Mouse (Mus musculus): ENCODE results near the gene Ccng2. TPM values are rescaled to one million over a fixed set of nuclear protein-coding genes. Genes with fewer than 3 reads are reported as not detected.

The Ccng2 gene
- polyA plus RNA-seq, 1 experiment from 2014 or later = 51.2 TPM

DNA sequence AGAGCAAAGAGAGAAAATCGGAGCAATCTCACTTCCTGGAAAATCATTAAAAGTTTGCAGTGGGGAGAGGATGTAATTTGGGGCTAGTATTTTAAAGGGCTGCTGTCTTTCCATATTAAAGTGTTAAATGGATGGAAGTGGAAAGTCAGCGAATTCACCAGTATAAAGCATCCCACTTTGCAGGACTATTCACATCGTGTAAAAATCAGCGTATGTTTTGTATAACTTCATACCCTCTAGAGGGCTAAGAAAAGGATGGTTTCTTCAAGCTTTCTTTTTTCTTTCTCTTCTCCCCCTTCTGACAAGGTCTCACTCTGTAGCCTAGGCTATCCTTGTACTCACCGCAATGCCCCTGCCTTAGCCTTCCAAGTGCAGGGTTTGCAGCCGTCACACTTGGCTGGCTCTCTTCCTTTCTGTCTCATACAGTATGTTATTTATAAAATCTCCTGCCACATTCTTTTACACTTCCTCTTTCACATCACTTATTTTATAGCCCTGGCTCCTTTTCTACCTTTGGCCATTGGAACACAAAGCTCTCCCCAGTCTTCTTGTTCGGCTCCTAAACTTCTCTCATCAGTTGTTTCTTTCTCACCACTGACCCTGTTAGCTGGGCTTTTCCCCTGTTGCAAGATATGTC, 1.8 kb upstream of the Ccng2 start:
- no peak for ATAC-seq
- Histone ChIP-seq H3K36me3 (ENCODE audit: insufficient read depth, low read length) (no peaks in the 10 kb centered on the region), H3K27me3 (replicated peaks; ENCODE audit: insufficient read depth, low read length) (no peaks in the 10 kb centered on the region), H3K4me2 (replicated peaks; ENCODE audit: low read depth, low read length) (0 out of 2 replicates have a peak overlapping the region, but pooled peaks have one; percentile 68), H3K9ac (replicated peaks; ENCODE audit: low read depth) (no peak overlapping the region), H3K9me3 (ENCODE audit: low read length) (no peaks in the 10 kb centered on the region), H3K4me1 (ENCODE audit: insufficient read depth, low read depth, low read length) (0 out of 2 replicates have a peak, but pooled peaks cover 3% of the 10 kb centered on the region), H3K4me3 (ENCODE audit: low read depth, low read length) (no peak overlapping the region), H3K27ac (ENCODE audit: low read length) (0 out of 2 replicates have a peak overlapping the region, but pooled peaks have one; percentile 90)
- DNase-seq (ENCODE audit: low spot score) = no peak
- 66% methylated on average over 7 of the region's 7 CpGs for WGBS
- no peak for TF ChIP-seq CTCF (IDR thresholded peaks at IDR 0.05)
- TF ChIP-seq EP300 (IDR thresholded peaks at IDR 0.05) = no peak

- no peak for ATAC-seq
- Histone ChIP-seq H3K9ac (replicated peaks; ENCODE audit: low read depth) (peak overlapping the region; percentile 41), H3K27ac (ENCODE audit: low read length) (peak overlapping the region; percentile 90), H3K27me3 (replicated peaks; ENCODE audit: insufficient read depth, low read length) (no peaks in the 10 kb centered on the region), H3K9me3 (ENCODE audit: low read length) (no peaks in the 10 kb centered on the region), H3K4me1 (ENCODE audit: insufficient read depth, low read depth, low read length) (0 out of 2 replicates have a peak, but pooled peaks cover 3% of the 10 kb centered on the region), H3K4me2 (replicated peaks; ENCODE audit: low read depth, low read length) (peak overlapping the region; percentile 68), H3K4me3 (ENCODE audit: low read depth, low read length) (peak overlapping the region; percentile 100), H3K36me3 (ENCODE audit: insufficient read depth, low read length) (peaks cover 4% of the 10 kb centered on the region; the same call in 1 of the 2 replicates)
- TF ChIP-seq CTCF (IDR thresholded peaks at IDR 0.05) = no peak
- no peak for TF ChIP-seq EP300 (IDR thresholded peaks at IDR 0.05)
- peak; percentile 58 for DNase-seq (ENCODE audit: low spot score)
- WGBS = 42% methylated on average over 13 of the region's 13 CpGs
These were observed 1.1 kb upstream of the Ccng2 start for GRCm38 (mm10) chr5:93265801-93266580.

DNA sequence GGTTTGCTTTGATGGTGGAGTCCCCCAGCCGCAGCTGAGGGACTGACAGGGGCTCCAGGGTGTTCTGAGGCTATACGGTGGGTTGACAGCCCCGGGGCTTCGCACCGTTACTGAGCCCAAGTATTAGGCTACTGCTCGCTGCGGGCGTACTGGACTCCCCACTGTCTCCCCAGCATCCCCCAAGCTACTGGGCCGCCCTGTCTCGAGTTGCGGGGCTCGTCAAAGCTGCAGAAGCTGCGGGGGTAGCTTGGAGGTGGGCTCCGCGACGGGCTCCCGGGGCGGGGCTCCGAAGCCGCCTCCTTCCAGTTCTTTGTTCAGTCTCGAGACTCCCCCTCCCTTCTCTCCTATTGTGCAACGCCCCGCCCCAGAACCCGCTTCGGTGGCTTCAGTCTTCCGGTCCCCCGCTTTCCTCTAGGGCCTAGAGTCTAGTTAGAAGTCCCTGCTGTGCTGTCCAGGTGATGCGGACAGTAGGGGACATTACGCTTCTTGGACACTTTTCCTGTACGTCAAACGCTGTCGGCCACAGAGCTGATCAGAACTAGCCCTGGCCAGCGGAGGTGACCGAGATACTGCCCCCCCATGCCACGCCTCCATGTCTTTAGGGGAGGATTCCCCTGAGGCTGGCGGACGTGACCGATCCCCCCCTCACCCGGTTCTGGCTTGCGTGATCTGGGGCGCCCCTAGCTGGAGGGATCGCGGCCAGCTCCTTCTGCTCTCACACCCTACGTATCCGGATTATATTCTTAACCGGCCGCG, 972 bp downstream of the Ccng2 start:
- peak overlapping the region; percentile 97 for H3K27ac ChIP-seq (ENCODE audit: low read length)
- H3K9ac ChIP-seq (replicated peaks; ENCODE audit: low read depth) = peak overlapping the region; percentile 96
- peaks cover 20% of the 10 kb centered on the region; the same call in 1 of the 2 replicates for H3K36me3 ChIP-seq (ENCODE audit: insufficient read depth, low read length)
- peak; percentile 63 for ATAC-seq
- H3K27me3 ChIP-seq (replicated peaks; ENCODE audit: insufficient read depth, low read length) = no peaks in the 10 kb centered on the region
- H3K4me2 ChIP-seq (replicated peaks; ENCODE audit: low read depth, low read length) = peak overlapping the region; percentile 68
- no peaks in the 10 kb centered on the region for H3K9me3 ChIP-seq (ENCODE audit: low read length)
- 0 out of 2 replicates have a peak, but pooled peaks cover 3% of the 10 kb centered on the region for H3K4me1 ChIP-seq (ENCODE audit: insufficient read depth, low read depth, low read length)
- DNase-seq (ENCODE audit: low spot score) = peak; percentile 96
- under 1% methylated on average over 37 of the region's 48 CpGs for WGBS
- TF ChIP-seq CTCF (IDR thresholded peaks at IDR 0.05) = peak; percentile 68
- TF ChIP-seq EP300 (IDR thresholded peaks at IDR 0.05) = no peak
- peak overlapping the region; percentile 100 for H3K4me3 ChIP-seq (ENCODE audit: low read depth, low read length)

GRCm38 (mm10) chr5:93270095-93270494, 3.0 kb downstream of the Ccng2 start:
- ATAC-seq (no peak), DNase-seq (ENCODE audit: low spot score) (peak; percentile 18)
- H3K36me3 ChIP-seq (ENCODE audit: insufficient read depth, low read length) = peaks cover 38% of the 10 kb centered on the region; the same call in 1 of the 2 replicates
- no peaks in the 10 kb centered on the region for H3K9me3 ChIP-seq (ENCODE audit: low read length)
- no peaks in the 10 kb centered on the region for H3K27me3 ChIP-seq (replicated peaks; ENCODE audit: insufficient read depth, low read length)
- 55% methylated on average over 7 of the region's 7 CpGs for WGBS
- H3K4me3 ChIP-seq (ENCODE audit: low read depth, low read length) = no peak overlapping the region
- no peak overlapping the region for H3K9ac ChIP-seq (replicated peaks; ENCODE audit: low read depth)
- no peak for TF ChIP-seq EP300 (IDR thresholded peaks at IDR 0.05)
- no peak for TF ChIP-seq CTCF (IDR thresholded peaks at IDR 0.05)
- H3K27ac ChIP-seq (ENCODE audit: low read length) = no peak overlapping the region
- 0 out of 2 replicates have a peak, but pooled peaks cover 3% of the 10 kb centered on the region for H3K4me1 ChIP-seq (ENCODE audit: insufficient read depth, low read depth, low read length)
- peak overlapping the region; percentile 68; the same call in 1 of the 2 replicates for H3K4me2 ChIP-seq (replicated peaks; ENCODE audit: low read depth, low read length)

DNA sequence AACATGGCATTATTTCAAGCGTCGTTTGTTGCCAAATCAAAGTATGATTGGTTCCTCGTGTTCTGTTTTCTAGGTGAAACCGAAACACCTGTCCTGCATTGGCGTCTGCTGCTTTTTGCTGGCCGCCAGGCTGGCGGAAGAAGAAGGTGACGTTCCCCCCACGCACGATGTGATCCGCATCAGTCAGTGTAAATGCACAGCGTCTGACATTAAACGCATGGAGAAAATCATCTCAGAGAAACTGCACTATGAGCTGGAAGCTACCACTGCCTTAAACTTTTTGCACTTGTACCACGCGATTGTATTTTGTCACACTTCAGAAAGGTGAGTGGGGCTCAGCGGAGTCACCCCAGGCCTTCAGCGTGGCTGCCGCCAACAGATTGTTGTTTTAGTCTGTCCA, 3.7 kb downstream of the Ccng2 start:
- Histone ChIP-seq H3K27me3 (replicated peaks; ENCODE audit: insufficient read depth, low read length) (no peaks in the 10 kb centered on the region), H3K4me2 (replicated peaks; ENCODE audit: low read depth, low read length) (no peak overlapping the region), H3K9ac (replicated peaks; ENCODE audit: low read depth) (no peak overlapping the region), H3K4me1 (ENCODE audit: insufficient read depth, low read depth, low read length) (0 out of 2 replicates have a peak, but pooled peaks cover 3% of the 10 kb centered on the region), H3K27ac (ENCODE audit: low read length) (no peak overlapping the region), H3K9me3 (ENCODE audit: low read length) (no peaks in the 10 kb centered on the region), H3K4me3 (ENCODE audit: low read depth, low read length) (no peak overlapping the region), H3K36me3 (ENCODE audit: insufficient read depth, low read length) (peaks cover 45% of the 10 kb centered on the region; the same call in 1 of the 2 replicates)
- TF ChIP-seq EP300 (IDR thresholded peaks at IDR 0.05) = no peak
- TF ChIP-seq CTCF (IDR thresholded peaks at IDR 0.05) = no peak
- 95% methylated on average over 18 of the region's 18 CpGs for WGBS
- DNase-seq (ENCODE audit: low spot score) (no peak), ATAC-seq (no peak)

All from lung, postnatal 0 days (tissue).